Mouse (Mus musculus) left cerebral cortex, postnatal 25 days (tissue): ENCODE data around the gene Pank1. TPM values are rescaled to one million over a fixed set of nuclear protein-coding genes. Genes with fewer than 3 reads are reported as not detected.

Experiments
- DNase-seq, 2 experiments: peaks; one replicate each; pipeline ENCODE4 v3.0.0; 2022; ENCODE audit warnings: low spot score in 2 of 2, mixed read lengths in 1 of 2
- intact Hi-C: fragments of 180-260 bp; cut with DNase I; formaldehyde crosslinking; loops from one replicate; pipeline ENCODE4 v1.15.1; 2025
- total RNA-seq, 2 experiments: library from RNA; stranded (reverse); gene quantifications; 2 replicates each; pipeline ENCODE4 v1.2.3; 2021

Pank1 gene
- total RNA-seq, 2 experiments from 2014 or later, result 21.5 to 24.0 TPM

GRCm38 (mm10) chr19:34841719-34842506, 37.3 kb downstream of the Pank1 start:
- no peak for DNase-seq
- intact Hi-C loops, result no loop called here

GRCm38 (mm10) chr19:34838624-34839023, 40.6 kb downstream of the Pank1 start:
- DNase-seq, result no peak

GRCm38 (mm10) chr19:34831702-34832101, 47.6 kb downstream of the Pank1 start:
- intact Hi-C loops, result no loop called here

More at GRCm38 (mm10) chr19:34838624-34839023, 40.6 kb downstream of the Pank1 start:
- intact Hi-C loops, result no loop called here

GRCm38 (mm10) chr19:34827916-34828635, 51.2 kb downstream of the Pank1 start:
- DNase-seq, result no peak
- intact Hi-C loops, result loop anchor here (2.0 to 5.0 kb wide), 2 partner anchors 51 to 94 kb away; partner anchors contain the start of genes Kif20b and Pank1

More at GRCm38 (mm10) chr19:34831702-34832101, 47.6 kb downstream of the Pank1 start:
- DNase-seq, result no peak

GRCm38 (mm10) chr19:34827444-34827843, 51.8 kb downstream of the Pank1 start:
- DNase-seq, result no peak
- intact Hi-C loops, result loop anchor here (2.0 to 5.0 kb wide), 2 partner anchors 51 to 95 kb away; partner anchors contain the start of genes Kif20b and Pank1

- peak in 1 of 2 experiments; percentile 24 for DNase-seq
- intact Hi-C loops, result loop anchor here (2.0 to 5.0 kb wide), 2 partner anchors 53 to 96 kb away; partner anchors contain the start of genes Kif20b and Pank1
Measured at GRCm38 (mm10) chr19:34825946-34826655, 53.2 kb downstream of the Pank1 start.

- intact Hi-C loops, result no loop called here
- DNase-seq, result no peak
Measured at GRCm38 (mm10) chr19:34819577-34820170, 59.6 kb downstream of the Pank1 start.

- intact Hi-C loops, result no loop called here
- DNase-seq, result no peak
Measured at GRCm38 (mm10) chr19:34815371-34815770, 63.9 kb downstream of the Pank1 start.

GRCm38 (mm10) chr19:34814696-34815095, 64.6 kb downstream of the Pank1 start:
- no peak for DNase-seq
- intact Hi-C loops, result no loop called here

GRCm38 (mm10) chr19:34813961-34814360, 65.3 kb downstream of the Pank1 start:
- intact Hi-C loops, result no loop called here
- no peak for DNase-seq

GRCm38 (mm10) chr19:34813533-34813932, 65.7 kb downstream of the Pank1 start:
- intact Hi-C loops, result no loop called here
- no peak for DNase-seq

GRCm38 (mm10) chr19:34812711-34813110, 66.5 kb downstream of the Pank1 start:
- no peak for DNase-seq
- intact Hi-C loops, result no loop called here

- intact Hi-C loops, result no loop called here
- DNase-seq, result no peak
Measured at GRCm38 (mm10) chr19:34807173-34807572, 72.1 kb downstream of the Pank1 start.

GRCm38 (mm10) chr19:34805071-34805470, 74.2 kb downstream of the Pank1 start:
- intact Hi-C loops, result no loop called here
- no peak for DNase-seq

- DNase-seq, result no peak
- intact Hi-C loops, result no loop called here
Measured at GRCm38 (mm10) chr19:34804531-34804930, 74.7 kb downstream of the Pank1 start.

- intact Hi-C loops, result no loop called here
- DNase-seq, result no peak
Measured at GRCm38 (mm10) chr19:34803396-34803795, 75.9 kb downstream of the Pank1 start.

GRCm38 (mm10) chr19:34799644-34800267, 79.5 kb downstream of the Pank1 start:
- DNase-seq, result no peak
- intact Hi-C loops, result no loop called here

- DNase-seq, result no peak
- intact Hi-C loops, result no loop called here
Measured at GRCm38 (mm10) chr19:34796396-34796795, 82.9 kb downstream of the Pank1 start.

GRCm38 (mm10) chr19:34782491-34782890, 96.8 kb downstream of the Pank1 start:
- intact Hi-C loops, result no loop called here
- no peak for DNase-seq
